Mouse (Mus musculus) lung, postnatal 0 days (tissue): ENCODE results near the gene Calm4.

Experiments used
- CTCF ChIP-seq: IDR thresholded peaks from 2 replicates; pipeline ENCODE4 v1.5.1; 2016; ENCODE audit warnings: antibody characterized with exemption, mild to moderate bottlenecking
- EP300 ChIP-seq: IDR thresholded peaks from 2 replicates; pipeline ENCODE4 v1.6.1; 2016; ENCODE audit warnings: antibody characterized with exemption, mild to moderate bottlenecking, control low read depth

- no peak for TF ChIP-seq CTCF
- TF ChIP-seq EP300: no peak
Measured at GRCm38 (mm10) chr13:3805638-3806037, 31.9 kb upstream of the Calm4 start.
